8 mouse cellular contexts compared by ENCODE assay signal in genomic region chr17:28312232-28313211, GRCm38 (mm10). TPM values are rescaled to one million over a fixed set of nuclear protein-coding genes. Genes with fewer than 3 reads are reported as not detected.
DNase-seq lines count a peak whose midpoint lies in the region; ATAC-seq and TF ChIP-seq lines count a peak whose summit lies in the region.

No protein-coding gene starts in this region.

- H3K4me1 ChIP-seq in heart, embryonic 15.5 days (replicated peaks) = peaks cover 33% of the 10 kb centered on the region
- peaks cover 17% of the 10 kb centered on the region for H3K4me1 ChIP-seq in limb, embryonic 14.5 days (ENCODE audit: control insufficient read depth, insufficient read depth, low read length)

- H3K9me3 ChIP-seq in heart, embryonic 15.5 days (replicated peaks) = no peaks in the 10 kb centered on the region
- no peaks in the 10 kb centered on the region for H3K9me3 ChIP-seq in limb, embryonic 14.5 days (ENCODE audit: control insufficient read depth, low read length)

- 23% methylated on average over 17 of the region's 17 CpGs for WGBS in heart, embryonic 15.5 days
- WGBS in limb, embryonic 14.5 days = 23% methylated on average over 17 of the region's 17 CpGs

- H3K4me3 ChIP-seq in heart, embryonic 15.5 days = peak overlapping the region; percentile 94
- peak overlapping the region; percentile 74 for H3K4me3 ChIP-seq in limb, embryonic 14.5 days (replicated peaks; ENCODE audit: low read length)

- H3K27me3 ChIP-seq in heart, embryonic 15.5 days = no peaks in the 10 kb centered on the region
- no peaks in the 10 kb centered on the region for H3K27me3 ChIP-seq in limb, embryonic 14.5 days (ENCODE audit: control insufficient read depth, insufficient read depth, low read length)

- peak overlapping the region; percentile 25; the same call in 1 of the 2 replicates for H3K9ac ChIP-seq in heart, embryonic 15.5 days
- 0 out of 2 replicates have a peak overlapping the region, but pooled peaks have one; percentile 12 for H3K9ac ChIP-seq in limb, embryonic 14.5 days (ENCODE audit: low read depth, low read length, severe bottlenecking)

- ATAC-seq in heart, embryonic 15.5 days (replicated peaks; ENCODE audit: insufficient number of reproducible peaks, insufficient read depth, low FRiP score, low read depth) = 0 out of 2 replicates have a peak, but pooled peaks have one; percentile 0
- ATAC-seq in limb, embryonic 14.5 days (ENCODE audit: low FRiP score, low read depth) = peak; percentile 21

- intact Hi-C loops in left cerebral cortex, postnatal 4 days (cut with DNase I) = no loop called here

- peak overlapping the region; percentile 95 for H3K27ac ChIP-seq in heart, embryonic 15.5 days
- H3K27ac ChIP-seq in limb, embryonic 14.5 days (replicated peaks; ENCODE audit: low read depth, low read length) = peak overlapping the region; percentile 67

- peak overlapping the region; percentile 91 for H3K4me2 ChIP-seq in heart, embryonic 15.5 days
- H3K4me2 ChIP-seq in limb, embryonic 14.5 days (replicated peaks; ENCODE audit: low read depth, low read length, severe bottlenecking) = peak overlapping the region; percentile 39

- peaks cover 17% of the 10 kb centered on the region for H3K36me3 ChIP-seq in heart, embryonic 15.5 days
- peaks cover 21% of the 10 kb centered on the region for H3K36me3 ChIP-seq in limb, embryonic 14.5 days (ENCODE audit: control insufficient read depth, insufficient read depth, low read length)

- DNase-seq in left cerebral cortex, postnatal 4 days = peak; percentile 44
- DNase-seq in left cerebral cortex, adult 9 months (ENCODE audit: low spot score in 2 of 2) = no peak
- peak; percentile 55 for DNase-seq in cerebellum, adult 9-11 months
- DNase-seq in limb, embryonic 14.5 days (ENCODE audit: low spot score) = no peak
- peak; percentile 60 for DNase-seq in naive thymus-derived CD4-positive, alpha-beta T cell, adult 2 months (ENCODE audit: low read depth)
- DNase-seq in layer of hippocampus, postnatal 36 days = no peak
- no peak for DNase-seq in frontal cortex, postnatal 36 days (ENCODE audit: low spot score in 2 of 2)

- no peak for TF ChIP-seq POLR2A in limb, embryonic 14.5 days (IDR thresholded peaks at IDR 0.05; ENCODE audit: borderline replicate concordance, extremely low read depth, insufficient read depth, insufficient read length)

RNA-seq across cellular contexts. Expression of gene Fance, which starts 0.8 kb away (rescaled TPM):
- total RNA-seq in left cerebral cortex, postnatal 4 days (2021) = 10 to 100 TPM; 28.9 to 29.0 TPM
- polyA plus RNA-seq in heart, embryonic 15.5 days (2015; fragmentation: Nextera tagmentation; extraction: Ambion mirVana) = 18.8 and 25.3 TPM in 2 replicates
- polyA plus RNA-seq in limb, embryonic 14.5 days (2012; rRNA removed) = 28.3 and 32.4 TPM in 2 replicates
- 30.8 and 36.1 TPM in 2 replicates for polyA plus RNA-seq in limb, embryonic 14.5 days (2014; fragmentation: Nextera tagmentation; extraction: Ambion mirVana)
- 10 to 100 TPM; 25.2 to 27.9 TPM for total RNA-seq in layer of hippocampus, postnatal 36 days (2021)

RNA-seq across cellular contexts. Expression of gene Rpl10a, which starts 15.7 kb away (rescaled TPM):
- total RNA-seq in left cerebral cortex, postnatal 4 days (2021) = 100 to 1,000 TPM; 646 to 664 TPM
- 305 and 312 TPM in 2 replicates for polyA plus RNA-seq in heart, embryonic 15.5 days (2015; fragmentation: Nextera tagmentation; extraction: Ambion mirVana)
- 3,249 and 4,469 TPM in 2 replicates for polyA plus RNA-seq in limb, embryonic 14.5 days (2012; rRNA removed)
- polyA plus RNA-seq in limb, embryonic 14.5 days (2014; fragmentation: Nextera tagmentation; extraction: Ambion mirVana) = 810 and 905 TPM in 2 replicates
- 100 to 1,000 TPM; 342 TPM for total RNA-seq in layer of hippocampus, postnatal 36 days (2021)

RNA-seq across cellular contexts. Expression of gene Tead3, which starts 38.1 kb away (rescaled TPM):
- 1 to 10 TPM; 5.8 to 6.3 TPM for total RNA-seq in left cerebral cortex, postnatal 4 days (2021)
- 5.3 and 6.6 TPM in 2 replicates for polyA plus RNA-seq in heart, embryonic 15.5 days (2015; fragmentation: Nextera tagmentation; extraction: Ambion mirVana)
- polyA plus RNA-seq in limb, embryonic 14.5 days (2012; rRNA removed) = 85.6 and 102 TPM in 2 replicates
- 17.4 and 17.9 TPM in 2 replicates for polyA plus RNA-seq in limb, embryonic 14.5 days (2014; fragmentation: Nextera tagmentation; extraction: Ambion mirVana)
- 1 to 10 TPM; 1.7 to 3.7 TPM for total RNA-seq in layer of hippocampus, postnatal 36 days (2021)

RNA-seq across cellular contexts. Expression of gene Tulp1, which starts 52.5 kb away (rescaled TPM):
- total RNA-seq in left cerebral cortex, postnatal 4 days (2021) = under 1 TPM; 0.58 to 0.92 TPM
- polyA plus RNA-seq in heart, embryonic 15.5 days (2015; fragmentation: Nextera tagmentation; extraction: Ambion mirVana) = 2.6 and 4.3 TPM in 2 replicates
- 5.0 and 7.4 TPM in 2 replicates for polyA plus RNA-seq in limb, embryonic 14.5 days (2012; rRNA removed)
- polyA plus RNA-seq in limb, embryonic 14.5 days (2014; fragmentation: Nextera tagmentation; extraction: Ambion mirVana) = 4.9 and 6.4 TPM in 2 replicates
- not detected for total RNA-seq in layer of hippocampus, postnatal 36 days (2021)

Comparison
In these comparisons a context has a peak if more than half of its experiments do, and no peak if none do; other contexts are left out.
1. DNase-seq: peak in left cerebral cortex, postnatal 4 days (single experiment), cerebellum, adult 9-11 months (single experiment) and naive thymus-derived CD4-positive, alpha-beta T cell, adult 2 months (single experiment); none in left cerebral cortex, adult 9 months (0 of 2), limb, embryonic 14.5 days (single experiment), layer of hippocampus, postnatal 36 days (0 of 2) and frontal cortex, postnatal 36 days (0 of 2).